Mouse (Mus musculus) central nervous system, embryonic 11.5 days (tissue): ENCODE data around the gene Lgals9. TPM values are rescaled to one million over a fixed set of nuclear protein-coding genes. Genes with fewer than 3 reads are reported as not detected.

ENCODE experiments used
- polyA plus RNA-seq: library from polyadenylated mRNA; depleted of rRNA; stranded (reverse); fragments of >200 nt; gene quantifications from 2 replicates; pipeline ENCODE4 v1.2.3, GENCODE M21; 2012; rRNA removed

Gene Lgals9
- polyA plus RNA-seq = 3.5 and 6.0 TPM in 2 replicates

GRCm38 (mm10) chr11:78984483-78985177, at the start of gene Lgals9:
Gene Lgals9 (minus strand): TSS chr11:78984946.

GRCm38 (mm10) chr11:78920411-78920939, 64.3 kb downstream of the Lgals9 start, which contains the start of gene Nos2:
Gene Nos2 (plus strand): TSS chr11:78920787.

Other genes starting within 250 kb of the Lgals9 start
- gene Ccnq, start 233.2 kb downstream of the Lgals9 start, polyA plus RNA-seq = 23.3 and 39.6 TPM in 2 replicates
- gene Lyrm9, start 158.4 kb downstream of the Lgals9 start, polyA plus RNA-seq = 3.9 and 11.6 TPM in 2 replicates
- gene Nos2, start 64.2 kb downstream of the Lgals9 start, polyA plus RNA-seq = 0.44 and 0.67 TPM in 2 replicates
- 11.5 and 12.1 TPM in 2 replicates for gene Ksr1, start 161.5 kb upstream of the Lgals9 start, polyA plus RNA-seq